Mouse (Mus musculus): ENCODE measurements around the gene Osbpl10.

DNA sequence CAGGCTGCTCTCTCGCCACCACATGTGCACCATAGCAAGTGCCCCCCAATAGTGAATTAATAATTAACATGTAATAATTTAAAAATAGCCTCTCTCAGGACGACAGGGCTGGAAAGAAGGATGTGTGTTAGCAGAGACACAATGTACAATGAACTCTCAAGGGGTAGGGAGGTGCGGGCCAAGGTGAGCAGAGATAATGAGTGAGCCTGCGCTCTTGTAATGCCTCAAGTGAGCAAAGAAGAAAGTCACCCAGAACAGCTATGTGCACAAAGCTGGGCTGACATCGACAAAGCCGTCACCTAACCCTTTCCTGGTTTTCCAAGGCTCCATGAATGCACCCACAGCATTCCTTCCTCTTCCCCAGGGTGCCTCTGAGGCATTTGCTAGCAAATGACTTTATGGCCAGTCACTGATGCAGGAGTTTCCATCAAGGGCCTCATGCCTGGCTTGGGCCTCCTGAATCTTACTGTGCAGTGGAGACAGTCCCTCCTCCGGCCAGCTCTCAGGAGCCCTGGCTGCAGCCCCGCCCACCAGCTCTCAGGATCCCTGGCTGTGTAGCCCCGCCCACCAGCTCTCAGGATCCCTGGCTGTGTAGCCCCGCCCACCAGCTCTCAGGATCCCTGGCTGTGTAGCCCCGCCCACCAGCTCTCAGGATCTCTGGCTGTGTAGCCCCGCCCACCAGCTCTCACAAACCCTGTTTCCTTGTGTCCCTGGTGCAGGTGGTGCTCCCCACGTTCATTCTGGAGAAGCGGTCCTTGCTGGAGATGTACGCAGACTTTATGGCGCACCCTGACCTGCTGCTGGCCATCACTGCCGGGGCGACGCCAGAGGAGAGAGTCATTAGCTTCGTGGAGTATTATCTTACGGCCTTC, 237.7 kb downstream of the Osbpl10 start:
- TF ChIP-seq CTCF (IDR thresholded peaks at IDR 0.05; ENCODE audit: control insufficient read depth, insufficient read depth, insufficient read length) (no peak), FOSL1 (IDR thresholded peaks at IDR 0.05; ENCODE audit: insufficient read depth, low read length, poor library complexity, severe bottlenecking) (no peak), MYOG (IDR thresholded peaks at IDR 0.05; ENCODE audit: control insufficient read depth, extremely low read depth, insufficient read length) (no peak), USF1 (IDR thresholded peaks at IDR 0.05; ENCODE audit: low read depth) (no peak), MYOD1 (IDR thresholded peaks at IDR 0.05; ENCODE audit: control insufficient read depth, insufficient read length, low read depth) (no peak)

Measured in C2C12 (cell line).